Comparison of ENCODE assay signal across 8 mouse cellular contexts in genomic region chr11:112784347-112784902, GRCm38 (mm10). TPM values are rescaled to one million over a fixed set of nuclear protein-coding genes. Genes with fewer than 3 reads are reported as not detected.
DNase-seq lines count a peak whose midpoint lies in the region; ATAC-seq and TF ChIP-seq lines count a peak whose summit lies in the region.

No protein-coding gene starts in this region.

- peaks cover 3% of the 10 kb centered on the region; the same call in 1 of the 2 replicates for H3K4me1 ChIP-seq in cerebellum, adult 2 months (ENCODE audit: control insufficient read depth, insufficient read depth, low read length)
- H3K4me1 ChIP-seq in neural tube, embryonic 11.5 days (ENCODE audit: control insufficient read depth, insufficient read depth, low read length) = peaks cover 30% of the 10 kb centered on the region
- H3K4me1 ChIP-seq in liver, embryonic 12.5 days = peaks cover 9% of the 10 kb centered on the region
- peaks cover 5% of the 10 kb centered on the region for H3K4me1 ChIP-seq in stomach, postnatal 0 days (replicated peaks; ENCODE audit: control insufficient read depth, insufficient read depth)

- WGBS in cerebellum, adult 2 months = 3% methylated on average over 30 of the region's 30 CpGs
- 1% methylated on average over 30 of the region's 30 CpGs for WGBS in neural tube, embryonic 11.5 days
- 3% methylated on average over 30 of the region's 30 CpGs for WGBS in liver, embryonic 12.5 days (ENCODE audit: insufficient replicate concordance)
- 14% methylated on average over 30 of the region's 30 CpGs for WGBS in stomach, postnatal 0 days

- H3K9ac ChIP-seq in neural tube, embryonic 11.5 days (ENCODE audit: low read length) = peak overlapping the region; percentile 84
- no peak overlapping the region for H3K9ac ChIP-seq in liver, embryonic 12.5 days
- H3K9ac ChIP-seq in stomach, postnatal 0 days (ENCODE audit: low read length) = peak overlapping the region; percentile 57; the same call in 1 of the 2 replicates

- TF ChIP-seq CTCF in cerebellum, adult 2 months (IDR thresholded peaks at IDR 0.05; ENCODE audit: borderline replicate concordance, insufficient read depth, low read depth, low read length) = no peak
- no peak for TF ChIP-seq CTCF in stomach, postnatal 0 days (IDR thresholded peaks at IDR 0.05; ENCODE audit: low read depth)

- 0 out of 2 replicates have a peak, but pooled peaks cover 2% of the 10 kb centered on the region for H3K36me3 ChIP-seq in neural tube, embryonic 11.5 days (ENCODE audit: control insufficient read depth, insufficient read depth, low read length)
- H3K36me3 ChIP-seq in liver, embryonic 12.5 days = no peaks in the 10 kb centered on the region
- 0 out of 2 replicates have a peak, but pooled peaks cover 2% of the 10 kb centered on the region for H3K36me3 ChIP-seq in stomach, postnatal 0 days (ENCODE audit: control insufficient read depth, insufficient read depth, low read length)

- peak overlapping the region; percentile 9 for H3K4me3 ChIP-seq in cerebellum, adult 2 months (replicated peaks; ENCODE audit: insufficient read depth, low read depth, low read length)
- peak overlapping the region; percentile 66 for H3K4me3 ChIP-seq in neural tube, embryonic 11.5 days (ENCODE audit: low read depth, low read length)
- H3K4me3 ChIP-seq in liver, embryonic 12.5 days = peak overlapping the region; percentile 31
- H3K4me3 ChIP-seq in stomach, postnatal 0 days (ENCODE audit: low read depth, low read length) = peak overlapping the region; percentile 72

- peak overlapping the region; percentile 99 for H3K4me2 ChIP-seq in neural tube, embryonic 11.5 days (ENCODE audit: low read depth)
- H3K4me2 ChIP-seq in liver, embryonic 12.5 days = peak overlapping the region; percentile 60
- peak overlapping the region; percentile 83 for H3K4me2 ChIP-seq in stomach, postnatal 0 days (replicated peaks; ENCODE audit: low read depth)

- TF ChIP-seq POLR2A in cerebellum, adult 2 months (IDR thresholded peaks at IDR 0.05; ENCODE audit: borderline replicate concordance, insufficient read depth, low read length) = no peak

- peak in 1 of 2 experiments; percentile 12 for DNase-seq in cerebellum, adult 2 months
- no peak for DNase-seq in cerebellum, adult 11-12 months
- DNase-seq in neural tube, embryonic 11.5 days (ENCODE audit: low spot score) = no peak
- DNase-seq in neural tube, embryonic 10.5 days (ENCODE audit: extremely low spot score, low spot score) = no peak
- peak; percentile 77 for DNase-seq in stomach, postnatal 0 days (ENCODE audit: low spot score)
- no peak for DNase-seq in adrenal gland, postnatal 10 days
- DNase-seq in thymus, postnatal 0 days (ENCODE audit: low spot score) = no peak

- no peak for ATAC-seq in neural tube, embryonic 11.5 days (ENCODE audit: insufficient read depth, low FRiP score, low TSS enrichment)
- ATAC-seq in liver, embryonic 12.5 days = no peak
- peak; percentile 44; the same call in 1 of the 2 replicates for ATAC-seq in stomach, postnatal 0 days (ENCODE audit: low FRiP score, low TSS enrichment)

- peaks cover 12% of the 10 kb centered on the region; the same call in 1 of the 2 replicates for H3K27me3 ChIP-seq in cerebellum, adult 2 months (ENCODE audit: control insufficient read depth, insufficient read depth, low read length)
- peaks cover 2% of the 10 kb centered on the region; the same call in 1 of the 2 replicates for H3K27me3 ChIP-seq in neural tube, embryonic 11.5 days (ENCODE audit: control insufficient read depth, insufficient read depth, low read length)
- peaks cover 88% of the 10 kb centered on the region for H3K27me3 ChIP-seq in liver, embryonic 12.5 days (replicated peaks)
- H3K27me3 ChIP-seq in stomach, postnatal 0 days (ENCODE audit: control insufficient read depth, insufficient read depth, low read length) = no peaks in the 10 kb centered on the region

- H3K9me3 ChIP-seq in neural tube, embryonic 11.5 days (ENCODE audit: control insufficient read depth, low read length) = no peaks in the 10 kb centered on the region
- no peaks in the 10 kb centered on the region for H3K9me3 ChIP-seq in liver, embryonic 12.5 days (replicated peaks)
- no peaks in the 10 kb centered on the region for H3K9me3 ChIP-seq in stomach, postnatal 0 days (ENCODE audit: control insufficient read depth, low read length)

- TF ChIP-seq EP300 in stomach, postnatal 0 days (optimal IDR thresholded peaks at IDR 0.05) = no peak

- H3K27ac ChIP-seq in cerebellum, adult 2 months (ENCODE audit: insufficient read depth, low read length) = no peak overlapping the region
- H3K27ac ChIP-seq in neural tube, embryonic 11.5 days (ENCODE audit: low read depth, low read length) = peak overlapping the region; percentile 77
- H3K27ac ChIP-seq in liver, embryonic 12.5 days = no peak overlapping the region
- H3K27ac ChIP-seq in stomach, postnatal 0 days (replicated peaks) = peak overlapping the region; percentile 45

RNA-seq across cellular contexts. Expression of gene Sox9, which starts 2.4 kb away (rescaled TPM):
- polyA plus RNA-seq in cerebellum, adult 2 months (2012; rRNA removed) = 20.2 and 20.8 TPM in 2 replicates
- polyA plus RNA-seq in neural tube, embryonic 11.5 days (2014; fragmentation: Nextera tagmentation; extraction: Ambion mirVana) = 161 and 164 TPM in 2 replicates
- polyA plus RNA-seq in liver, embryonic 12.5 days (2016; fragmentation: Nextera tagmentation; extraction: Ambion mirVana) = 2.4 and 2.7 TPM in 2 replicates
- polyA plus RNA-seq in stomach, postnatal 0 days (2015; fragmentation: Nextera tagmentation; extraction: Ambion mirVana) = 26.7 and 27.0 TPM in 2 replicates
- 1 to 10 TPM; 1.7 to 1.8 TPM for total RNA-seq in adrenal gland, postnatal 10 days (2021)
- 6.0 and 7.2 TPM in 2 replicates for polyA plus RNA-seq in thymus, postnatal 0 days (2015; fragmentation: Nextera tagmentation; extraction: Ambion mirVana)

Comparison
In these comparisons a context has a peak if more than half of its experiments do, and no peak if none do; other contexts are left out.
1. H3K27ac ChIP-seq: peak in neural tube, embryonic 11.5 days (single experiment) and stomach, postnatal 0 days (single experiment); none in cerebellum, adult 2 months (single experiment) and liver, embryonic 12.5 days (single experiment).
2. H3K4me3 ChIP-seq: peak in every context shown above with its lines; median percentile 72 in stomach, postnatal 0 days; 66 in neural tube, embryonic 11.5 days; 31 in liver, embryonic 12.5 days; 9 in cerebellum, adult 2 months.
3. Peak in every context shown above with its lines, with median percentiles within 50 percentile points of each other: H3K4me2 ChIP-seq.